Mouse (Mus musculus) E14TG2a.4 (cell line): ENCODE measurements around the gene Poln.

Experiments
- CTCF ChIP-seq: conservative IDR thresholded peaks from 2 replicates; pipeline ENCODE4 v1.5.1; 2014; ENCODE audit warnings: low read length
- NANOG ChIP-seq: IDR thresholded peaks from 2 replicates; pipeline ENCODE4 v1.6.1; 2014; ENCODE audit warnings: borderline replicate concordance, low read length, mixed read lengths
- POU5F1 ChIP-seq: IDR thresholded peaks from 2 replicates; pipeline ENCODE4 v1.6.1; 2014; ENCODE audit warnings: low read length, borderline replicate concordance

DNA sequence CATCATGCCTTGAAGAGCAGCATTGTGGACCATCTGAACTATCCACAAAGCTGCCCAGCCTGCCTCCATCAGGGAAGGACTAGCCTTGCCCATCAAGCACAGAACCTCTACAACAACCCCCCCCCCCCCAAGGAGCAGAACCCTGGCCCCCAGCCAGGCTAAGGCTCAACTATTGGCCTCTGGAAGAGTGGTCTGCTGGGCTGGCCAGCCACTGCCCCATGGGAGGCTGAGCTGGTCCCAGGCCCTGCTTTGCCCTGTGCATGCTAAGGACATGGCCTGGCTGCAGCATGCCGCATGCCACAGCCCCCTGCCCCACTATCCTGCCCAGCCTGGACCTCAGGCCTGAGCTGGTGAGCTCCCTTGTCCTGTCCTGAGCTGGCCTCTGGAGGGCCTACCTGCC, 167.8 kb downstream of the Poln start:
- TF ChIP-seq CTCF (no peak), POU5F1 (no peak), NANOG (no peak)
